Mouse (Mus musculus): ENCODE data around the gene Gm20388. TPM values are rescaled to one million over a fixed set of nuclear protein-coding genes. Genes with fewer than 3 reads are reported as not detected.

Gm20388 gene
- total and polyA plus RNA-seq, 3 experiments, result 0.02 to 0.05 TPM; not detected in 1

DNA sequence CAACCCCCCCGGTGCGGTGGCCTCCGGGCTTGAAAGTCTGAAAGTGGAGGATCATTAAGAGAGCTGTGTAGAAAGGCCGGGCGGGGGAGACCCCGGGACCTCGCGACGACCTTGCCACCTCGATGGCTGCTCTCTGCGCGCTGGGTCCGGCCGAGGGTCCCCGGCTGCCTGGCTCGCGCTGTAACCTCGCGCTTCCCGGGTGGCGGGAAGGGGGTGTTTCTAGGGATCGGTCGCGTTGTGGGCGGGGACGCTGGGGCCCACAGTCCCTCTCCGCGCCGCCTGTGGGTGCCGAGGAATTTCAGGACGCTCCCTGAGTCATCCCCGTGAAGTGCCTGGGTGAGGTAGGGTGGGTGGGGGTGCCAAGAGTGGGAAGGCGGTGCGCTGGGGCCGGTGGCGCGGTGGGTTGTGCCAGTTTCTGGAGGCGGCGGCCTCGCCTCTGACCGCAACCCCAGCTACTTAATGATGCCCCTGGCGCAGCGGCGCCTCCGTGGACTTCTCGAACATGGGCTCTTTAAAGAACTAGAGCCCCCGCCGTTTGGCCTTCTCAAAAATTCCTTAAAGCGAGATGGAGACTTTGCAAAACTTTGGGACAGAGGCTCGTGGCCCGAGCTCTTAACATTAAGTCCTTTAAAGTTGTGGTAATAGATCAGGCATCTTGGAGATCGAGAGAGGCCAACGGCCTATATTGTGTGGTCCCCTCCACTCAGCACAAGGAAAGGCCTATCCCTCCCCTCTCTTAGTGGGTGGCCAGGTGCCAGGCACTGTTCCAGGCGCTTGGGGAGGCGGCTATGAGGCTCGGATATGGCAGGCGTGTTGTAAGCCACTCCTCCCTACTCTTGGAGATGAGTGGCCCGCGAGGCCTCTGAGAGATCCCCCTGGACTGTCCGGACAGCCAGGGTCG lies 625.9 kb downstream of the Gm20388 start:
- H3K9me3 ChIP-seq (replicated peaks), result no peaks in the 10 kb centered on the region
- peak; percentile 62 for DNase-seq (ENCODE audit: low spot score)
- no peak for TF ChIP-seq POLR2AphosphoS5 (IDR thresholded peaks at IDR 0.05; ENCODE audit: insufficient replicate concordance, low read depth, low read length)
- TF ChIP-seq CTCF (IDR thresholded peaks at IDR 0.05; ENCODE audit: low read depth, low read length), result no peak
- no peak for TF ChIP-seq GATA1 (IDR thresholded peaks at IDR 0.05; ENCODE audit: borderline replicate concordance, low read length)
- no peak for TF ChIP-seq TAL1 (conservative IDR thresholded peaks at IDR 0.05; ENCODE audit: low read depth, low read length)
- TF ChIP-seq GATA2 (IDR thresholded peaks at IDR 0.05; ENCODE audit: borderline replicate concordance, low read depth, low read length), result no peak
- peaks cover 82% of the 10 kb centered on the region for H3K27me3 ChIP-seq (ENCODE audit: insufficient read depth, low read length)
- peak overlapping the region; percentile 71 for H3K4me3 ChIP-seq (ENCODE audit: low read depth, low read length)
- H3K36me3 ChIP-seq (replicated peaks), result peaks cover 18% of the 10 kb centered on the region
- ATAC-seq (ENCODE audit: extremely low read depth, insufficient number of reproducible peaks, low FRiP score, poor library complexity, severe bottlenecking), result no peak
- H3K4me1 ChIP-seq (ENCODE audit: insufficient read depth, low read depth, low read length), result peaks cover 91% of the 10 kb centered on the region

DNA sequence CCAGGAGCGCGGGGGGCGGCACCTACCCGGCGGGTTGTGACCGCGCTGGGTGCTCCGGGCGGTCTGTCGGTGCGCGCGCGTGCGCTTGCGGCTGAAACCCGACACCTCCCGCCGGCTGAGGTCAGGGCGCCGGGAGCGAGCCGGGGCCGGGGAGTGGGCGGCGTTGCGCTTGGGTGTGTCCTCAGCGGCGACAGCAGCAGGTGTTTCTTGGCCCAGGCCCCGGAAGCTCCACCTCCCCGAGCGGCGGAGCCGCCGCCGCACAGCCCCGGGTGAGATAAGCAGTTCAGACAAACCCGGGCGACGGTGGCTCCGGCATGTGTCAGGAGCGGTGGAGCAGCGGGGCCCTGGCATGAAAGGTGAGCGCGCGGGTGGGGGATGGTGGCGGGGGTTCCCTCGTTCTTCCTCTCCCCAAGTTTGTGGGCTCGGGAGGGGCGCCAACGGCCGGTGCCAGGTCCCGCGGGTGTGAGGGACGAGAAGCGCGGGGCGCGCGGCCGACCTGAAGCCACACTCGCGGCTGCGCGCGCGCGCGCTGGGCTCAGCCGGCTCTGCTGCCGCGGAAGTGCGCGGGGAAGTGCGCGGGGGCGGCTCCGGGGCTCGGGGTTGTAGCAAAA lies 626.7 kb downstream of the Gm20388 start:
- Histone ChIP-seq H3K4me3 (ENCODE audit: low read depth, low read length) (peak overlapping the region; percentile 71), H3K4me1 (ENCODE audit: insufficient read depth, low read depth, low read length) (peaks cover 90% of the 10 kb centered on the region), H3K9me3 (replicated peaks) (no peaks in the 10 kb centered on the region), H3K27me3 (ENCODE audit: insufficient read depth, low read length) (peaks cover 80% of the 10 kb centered on the region), H3K36me3 (replicated peaks) (peaks cover 23% of the 10 kb centered on the region)
- TF ChIP-seq POLR2AphosphoS5 (IDR thresholded peaks at IDR 0.05; ENCODE audit: insufficient replicate concordance, low read depth, low read length) (no peak), TAL1 (conservative IDR thresholded peaks at IDR 0.05; ENCODE audit: low read depth, low read length) (no peak), GATA2 (IDR thresholded peaks at IDR 0.05; ENCODE audit: borderline replicate concordance, low read depth, low read length) (no peak), CTCF (IDR thresholded peaks at IDR 0.05; ENCODE audit: low read depth, low read length) (no peak), GATA1 (IDR thresholded peaks at IDR 0.05; ENCODE audit: borderline replicate concordance, low read length) (no peak)
- peak; percentile 86 for DNase-seq (ENCODE audit: low spot score)
- no peak for ATAC-seq (ENCODE audit: extremely low read depth, insufficient number of reproducible peaks, low FRiP score, poor library complexity, severe bottlenecking)

GRCm38 (mm10) chr8:120537818-120538396 lies 627.3 kb downstream of the Gm20388 start:
- peaks cover 89% of the 10 kb centered on the region for H3K4me1 ChIP-seq (ENCODE audit: insufficient read depth, low read depth, low read length)
- H3K27me3 ChIP-seq (ENCODE audit: insufficient read depth, low read length), result peaks cover 82% of the 10 kb centered on the region
- H3K9me3 ChIP-seq (replicated peaks), result no peaks in the 10 kb centered on the region
- H3K4me3 ChIP-seq (ENCODE audit: low read depth, low read length), result peak overlapping the region; percentile 71
- peak; percentile 53 for DNase-seq (ENCODE audit: low spot score)
- H3K36me3 ChIP-seq (replicated peaks), result peaks cover 28% of the 10 kb centered on the region
- TF ChIP-seq GATA2 (IDR thresholded peaks at IDR 0.05; ENCODE audit: borderline replicate concordance, low read depth, low read length) (no peak), CTCF (IDR thresholded peaks at IDR 0.05; ENCODE audit: low read depth, low read length) (no peak), TAL1 (conservative IDR thresholded peaks at IDR 0.05; ENCODE audit: low read depth, low read length) (no peak), GATA1 (IDR thresholded peaks at IDR 0.05; ENCODE audit: borderline replicate concordance, low read length) (no peak), POLR2AphosphoS5 (IDR thresholded peaks at IDR 0.05; ENCODE audit: insufficient replicate concordance, low read depth, low read length) (no peak)
- no peak for ATAC-seq (ENCODE audit: extremely low read depth, insufficient number of reproducible peaks, low FRiP score, poor library complexity, severe bottlenecking)

GRCm38 (mm10) chr8:120538397-120539240 lies 628.0 kb downstream of the Gm20388 start:
- peaks cover 32% of the 10 kb centered on the region for H3K36me3 ChIP-seq (replicated peaks)
- H3K27me3 ChIP-seq (ENCODE audit: insufficient read depth, low read length), result peaks cover 79% of the 10 kb centered on the region
- peak overlapping the region; percentile 71 for H3K4me3 ChIP-seq (ENCODE audit: low read depth, low read length)
- ATAC-seq (ENCODE audit: extremely low read depth, insufficient number of reproducible peaks, low FRiP score, poor library complexity, severe bottlenecking), result 0 out of 2 replicates have a peak, but pooled peaks have one; percentile 3
- TF ChIP-seq POLR2AphosphoS5 (IDR thresholded peaks at IDR 0.05; ENCODE audit: insufficient replicate concordance, low read depth, low read length), result no peak
- no peak for TF ChIP-seq GATA2 (IDR thresholded peaks at IDR 0.05; ENCODE audit: borderline replicate concordance, low read depth, low read length)
- no peak for TF ChIP-seq TAL1 (conservative IDR thresholded peaks at IDR 0.05; ENCODE audit: low read depth, low read length)
- TF ChIP-seq CTCF (IDR thresholded peaks at IDR 0.05; ENCODE audit: low read depth, low read length), result no peak
- TF ChIP-seq GATA1 (IDR thresholded peaks at IDR 0.05; ENCODE audit: borderline replicate concordance, low read length), result no peak
- peak; percentile 64 for DNase-seq (ENCODE audit: low spot score)
- no peaks in the 10 kb centered on the region for H3K9me3 ChIP-seq (replicated peaks)
- peaks cover 89% of the 10 kb centered on the region for H3K4me1 ChIP-seq (ENCODE audit: insufficient read depth, low read depth, low read length)

- Histone ChIP-seq H3K27me3 (ENCODE audit: insufficient read depth, low read length) (peaks cover 74% of the 10 kb centered on the region), H3K36me3 (replicated peaks) (peaks cover 29% of the 10 kb centered on the region), H3K4me1 (ENCODE audit: insufficient read depth, low read depth, low read length) (peaks cover 84% of the 10 kb centered on the region), H3K4me3 (ENCODE audit: low read depth, low read length) (peak overlapping the region; percentile 71; the same call in 1 of the 2 replicates), H3K9me3 (replicated peaks) (no peaks in the 10 kb centered on the region)
- TF ChIP-seq GATA1 (IDR thresholded peaks at IDR 0.05; ENCODE audit: borderline replicate concordance, low read length) (no peak), CTCF (IDR thresholded peaks at IDR 0.05; ENCODE audit: low read depth, low read length) (no peak), TAL1 (conservative IDR thresholded peaks at IDR 0.05; ENCODE audit: low read depth, low read length) (no peak), GATA2 (IDR thresholded peaks at IDR 0.05; ENCODE audit: borderline replicate concordance, low read depth, low read length) (no peak), POLR2AphosphoS5 (IDR thresholded peaks at IDR 0.05; ENCODE audit: insufficient replicate concordance, low read depth, low read length) (no peak)
- DNase-seq (ENCODE audit: low spot score) (peak; percentile 67), ATAC-seq (ENCODE audit: extremely low read depth, insufficient number of reproducible peaks, low FRiP score, poor library complexity, severe bottlenecking) (peak; percentile 50)
Observed at GRCm38 (mm10) chr8:120539381-120539774, 628.7 kb downstream of the Gm20388 start.

Data from G1E (cell line).